Mouse (Mus musculus): ENCODE results near the gene Prkg2. TPM values are rescaled to one million over a fixed set of nuclear protein-coding genes. Genes with fewer than 3 reads are reported as not detected.

Prkg2 gene
- polyA plus RNA-seq, 1 experiment from 2014 or later = 4.0 TPM

- 73% methylated on average over 3 of the region's 3 CpGs for WGBS
- H3K36me3 ChIP-seq = no peaks in the 10 kb centered on the region
- peaks cover 3% of the 10 kb centered on the region; the same call in 1 of the 2 replicates for H3K4me1 ChIP-seq
- no peak for ATAC-seq (ENCODE audit: insufficient number of reproducible peaks, low FRiP score, low TSS enrichment, low read depth)
- no peak overlapping the region for H3K27ac ChIP-seq (replicated peaks)
- no peak overlapping the region for H3K4me2 ChIP-seq (replicated peaks)
- H3K9me3 ChIP-seq (replicated peaks) = no peaks in the 10 kb centered on the region
- no peak overlapping the region for H3K4me3 ChIP-seq (replicated peaks)
- no peaks in the 10 kb centered on the region for H3K27me3 ChIP-seq
- no peak overlapping the region for H3K9ac ChIP-seq
Observed at GRCm38 (mm10) chr5:99015140-99015539, 22.0 kb downstream of the Prkg2 start.

GRCm38 (mm10) chr5:99010448-99011151 is 26.6 kb downstream of the Prkg2 start:
- no peak for ATAC-seq (ENCODE audit: insufficient number of reproducible peaks, low FRiP score, low TSS enrichment, low read depth)
- 80% methylated on average over 14 of the region's 14 CpGs for WGBS
- H3K36me3 ChIP-seq = no peaks in the 10 kb centered on the region
- H3K4me3 ChIP-seq (replicated peaks) = no peak overlapping the region
- no peaks in the 10 kb centered on the region for H3K27me3 ChIP-seq
- no peak overlapping the region for H3K4me2 ChIP-seq (replicated peaks)
- no peak overlapping the region for H3K27ac ChIP-seq (replicated peaks)
- no peak overlapping the region for H3K9ac ChIP-seq
- no peaks in the 10 kb centered on the region for H3K9me3 ChIP-seq (replicated peaks)
- H3K4me1 ChIP-seq = no peaks in the 10 kb centered on the region

GRCm38 (mm10) chr5:98998104-98998503 is 39.0 kb downstream of the Prkg2 start:
- no peak for ATAC-seq (ENCODE audit: insufficient number of reproducible peaks, low FRiP score, low TSS enrichment, low read depth)
- 45% methylated on average over 4 of the region's 4 CpGs for WGBS
- no peak overlapping the region for H3K9ac ChIP-seq

DNA sequence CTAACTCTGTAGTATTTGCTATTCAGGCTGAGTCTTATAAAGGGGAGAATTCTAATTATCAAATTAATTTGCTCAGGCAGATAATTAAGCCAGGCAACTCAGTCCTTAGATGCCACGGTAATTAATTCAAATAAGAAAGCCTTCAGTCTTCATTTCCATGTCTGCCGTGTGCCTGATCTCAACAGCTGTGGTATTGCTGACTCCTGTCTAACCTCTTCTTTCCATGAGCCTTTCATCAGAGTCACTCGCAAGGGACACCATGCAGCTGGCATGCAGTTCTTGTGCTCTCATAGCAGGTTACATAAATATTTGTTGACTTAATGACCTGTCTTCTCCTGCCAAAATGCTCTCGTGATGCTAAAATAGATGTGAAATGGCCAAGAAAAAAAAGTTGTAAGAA is 41.4 kb downstream of the Prkg2 start:
- no peak overlapping the region for H3K27ac ChIP-seq (replicated peaks)
- no peak overlapping the region for H3K4me3 ChIP-seq (replicated peaks)
- no peak for ATAC-seq (ENCODE audit: insufficient number of reproducible peaks, low FRiP score, low TSS enrichment, low read depth)
- H3K27me3 ChIP-seq = no peaks in the 10 kb centered on the region
- H3K4me2 ChIP-seq (replicated peaks) = no peak overlapping the region
- H3K36me3 ChIP-seq = no peaks in the 10 kb centered on the region
- no peak overlapping the region for H3K9ac ChIP-seq
- H3K4me1 ChIP-seq = no peaks in the 10 kb centered on the region
- no peaks in the 10 kb centered on the region for H3K9me3 ChIP-seq (replicated peaks)
- WGBS = 69% methylated on average over 4 of the region's 4 CpGs

More at GRCm38 (mm10) chr5:98998104-98998503, 39.0 kb downstream of the Prkg2 start:
- Histone ChIP-seq H3K4me1 (no peaks in the 10 kb centered on the region), H3K4me3 (replicated peaks) (no peak overlapping the region), H3K27ac (replicated peaks) (no peak overlapping the region), H3K36me3 (no peaks in the 10 kb centered on the region), H3K4me2 (replicated peaks) (no peak overlapping the region), H3K27me3 (no peaks in the 10 kb centered on the region), H3K9me3 (replicated peaks) (no peaks in the 10 kb centered on the region)

- no peaks in the 10 kb centered on the region for H3K9me3 ChIP-seq (replicated peaks)
- H3K27me3 ChIP-seq = no peaks in the 10 kb centered on the region
- no peaks in the 10 kb centered on the region for H3K36me3 ChIP-seq
- H3K9ac ChIP-seq = no peak overlapping the region
- H3K27ac ChIP-seq (replicated peaks) = no peak overlapping the region
- no peaks in the 10 kb centered on the region for H3K4me1 ChIP-seq
- H3K4me2 ChIP-seq (replicated peaks) = no peak overlapping the region
- no peak overlapping the region for H3K4me3 ChIP-seq (replicated peaks)
- 72% methylated on average over 4 of the region's 4 CpGs for WGBS
- no peak for ATAC-seq (ENCODE audit: insufficient number of reproducible peaks, low FRiP score, low TSS enrichment, low read depth)
Observed at GRCm38 (mm10) chr5:98991600-98991999, 45.6 kb downstream of the Prkg2 start.

GRCm38 (mm10) chr5:98987634-98988033 is 49.5 kb downstream of the Prkg2 start:
- no peak for ATAC-seq (ENCODE audit: insufficient number of reproducible peaks, low FRiP score, low TSS enrichment, low read depth)
- H3K9me3 ChIP-seq (replicated peaks) = no peaks in the 10 kb centered on the region
- no peak overlapping the region for H3K9ac ChIP-seq
- H3K4me2 ChIP-seq (replicated peaks) = no peak overlapping the region
- H3K4me3 ChIP-seq (replicated peaks) = no peak overlapping the region
- no peak overlapping the region for H3K27ac ChIP-seq (replicated peaks)
- H3K36me3 ChIP-seq = no peaks in the 10 kb centered on the region
- no peaks in the 10 kb centered on the region for H3K27me3 ChIP-seq
- WGBS = 32% methylated on average over 1 of the region's 1 CpGs
- H3K4me1 ChIP-seq = no peaks in the 10 kb centered on the region

DNA sequence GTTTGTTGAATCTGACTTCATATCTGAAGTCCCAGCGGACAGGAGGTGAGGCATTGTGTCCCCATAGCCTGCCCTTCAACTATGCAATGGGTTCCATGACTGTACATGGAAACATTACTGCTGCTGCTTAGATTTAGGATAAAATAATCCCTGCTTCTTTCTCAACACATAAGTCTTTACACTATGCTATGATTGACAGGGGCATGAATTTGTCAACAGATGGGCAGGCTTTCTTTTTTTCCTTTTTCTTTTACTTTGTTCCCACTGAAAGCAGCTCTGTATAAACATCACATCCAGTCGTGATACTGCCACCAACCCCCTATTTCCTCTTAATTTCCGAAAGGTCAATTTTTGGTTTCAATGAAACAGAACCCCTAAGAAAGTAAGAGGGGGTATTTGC is 50.0 kb downstream of the Prkg2 start:
- Histone ChIP-seq H3K4me2 (replicated peaks) (no peak overlapping the region), H3K4me1 (no peaks in the 10 kb centered on the region), H3K27ac (replicated peaks) (no peak overlapping the region), H3K4me3 (replicated peaks) (no peak overlapping the region), H3K9ac (no peak overlapping the region), H3K27me3 (no peaks in the 10 kb centered on the region), H3K9me3 (replicated peaks) (no peaks in the 10 kb centered on the region), H3K36me3 (no peaks in the 10 kb centered on the region)
- no peak for ATAC-seq (ENCODE audit: insufficient number of reproducible peaks, low FRiP score, low TSS enrichment, low read depth)
- 66% methylated on average over 3 of the region's 3 CpGs for WGBS

DNA sequence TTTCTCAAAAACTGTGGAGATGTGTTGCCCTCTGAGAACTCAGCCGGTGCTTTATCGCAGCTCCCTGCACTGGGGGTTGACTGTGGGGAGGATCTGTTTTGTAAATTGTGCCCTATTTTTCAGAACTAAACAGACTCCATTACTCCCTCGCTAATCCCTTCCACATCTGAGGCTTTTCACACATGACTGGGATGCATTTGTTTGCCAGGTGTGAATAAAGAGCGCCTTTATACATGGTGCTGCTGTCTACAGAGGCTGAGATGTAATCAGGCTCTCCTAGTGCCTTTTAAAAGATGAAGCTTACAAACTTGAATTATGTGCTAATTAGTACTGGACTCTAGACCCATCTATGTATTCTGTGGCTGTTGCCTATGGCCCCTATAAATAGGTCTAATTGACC is 50.7 kb downstream of the Prkg2 start:
- H3K27me3 ChIP-seq = no peaks in the 10 kb centered on the region
- WGBS = 42% methylated on average over 4 of the region's 4 CpGs
- H3K36me3 ChIP-seq = no peaks in the 10 kb centered on the region

GRCm38 (mm10) chr5:98986011-98986410 is 51.1 kb downstream of the Prkg2 start:
- Histone ChIP-seq H3K4me1 (no peaks in the 10 kb centered on the region), H3K9me3 (replicated peaks) (no peaks in the 10 kb centered on the region), H3K36me3 (no peaks in the 10 kb centered on the region), H3K27ac (replicated peaks) (no peak overlapping the region), H3K4me3 (replicated peaks) (no peak overlapping the region), H3K4me2 (replicated peaks) (no peak overlapping the region), H3K9ac (no peak overlapping the region), H3K27me3 (no peaks in the 10 kb centered on the region)
- WGBS = 27% methylated on average over 4 of the region's 4 CpGs
- ATAC-seq (ENCODE audit: insufficient number of reproducible peaks, low FRiP score, low TSS enrichment, low read depth) = no peak

More for the DNA sequence above, 50.7 kb downstream of the Prkg2 start:
- Histone ChIP-seq H3K4me1 (no peaks in the 10 kb centered on the region), H3K27ac (replicated peaks) (no peak overlapping the region), H3K9me3 (replicated peaks) (no peaks in the 10 kb centered on the region), H3K9ac (no peak overlapping the region), H3K4me2 (replicated peaks) (no peak overlapping the region), H3K4me3 (replicated peaks) (no peak overlapping the region)
- no peak for ATAC-seq (ENCODE audit: insufficient number of reproducible peaks, low FRiP score, low TSS enrichment, low read depth)

DNA sequence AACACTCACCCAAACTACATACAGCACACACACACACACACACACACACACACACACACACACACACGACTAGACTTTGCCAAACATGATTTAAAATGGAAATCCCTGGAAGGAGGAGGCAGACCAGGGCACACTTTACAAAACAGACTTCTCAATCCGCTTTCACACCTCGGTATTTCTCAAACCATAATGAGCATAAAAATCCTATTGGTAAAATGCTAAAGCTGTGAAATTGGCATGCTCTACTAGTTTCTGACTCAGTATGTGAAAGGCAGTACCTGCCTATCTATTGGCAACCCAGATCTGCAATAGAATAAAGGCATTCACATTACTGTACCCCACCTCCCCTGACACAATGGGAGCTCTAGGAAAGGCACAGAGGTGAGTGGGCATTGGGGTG is 52.1 kb downstream of the Prkg2 start:
- no peak for ATAC-seq (ENCODE audit: insufficient number of reproducible peaks, low FRiP score, low TSS enrichment, low read depth)
- WGBS = 84% methylated on average over 3 of the region's 3 CpGs
- Histone ChIP-seq H3K27ac (replicated peaks) (no peak overlapping the region), H3K9me3 (replicated peaks) (no peaks in the 10 kb centered on the region), H3K27me3 (no peaks in the 10 kb centered on the region), H3K9ac (no peak overlapping the region), H3K4me3 (replicated peaks) (no peak overlapping the region), H3K36me3 (no peaks in the 10 kb centered on the region), H3K4me1 (no peaks in the 10 kb centered on the region), H3K4me2 (replicated peaks) (no peak overlapping the region)

DNA sequence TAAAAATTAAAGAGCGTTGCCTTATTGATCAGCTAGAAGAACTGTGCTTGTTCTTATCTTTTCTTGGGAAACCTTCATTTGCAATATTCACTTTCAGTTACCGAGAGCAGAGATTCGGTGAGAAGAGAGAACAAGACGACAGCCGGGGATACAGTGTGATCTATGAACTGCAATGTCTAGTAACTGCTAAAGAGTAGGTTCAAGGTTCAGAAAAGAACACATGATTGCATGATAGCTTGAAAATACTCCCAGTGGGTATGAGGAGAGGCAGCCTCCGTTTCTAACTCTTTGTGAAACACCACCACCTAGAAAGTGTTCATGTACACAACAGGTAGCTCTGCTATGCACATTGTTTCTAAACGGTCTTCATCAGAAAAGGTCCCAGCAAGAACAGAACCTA is 55.8 kb downstream of the Prkg2 start:
- H3K27ac ChIP-seq (replicated peaks) = no peak overlapping the region
- H3K4me3 ChIP-seq (replicated peaks) = no peak overlapping the region
- no peak overlapping the region for H3K4me2 ChIP-seq (replicated peaks)
- WGBS = 86% methylated on average over 7 of the region's 7 CpGs
- no peak for ATAC-seq (ENCODE audit: insufficient number of reproducible peaks, low FRiP score, low TSS enrichment, low read depth)
- H3K9me3 ChIP-seq (replicated peaks) = no peaks in the 10 kb centered on the region
- H3K27me3 ChIP-seq = no peaks in the 10 kb centered on the region
- H3K36me3 ChIP-seq = no peaks in the 10 kb centered on the region
- no peak overlapping the region for H3K9ac ChIP-seq
- H3K4me1 ChIP-seq = no peaks in the 10 kb centered on the region

GRCm38 (mm10) chr5:98978316-98978715 is 58.8 kb downstream of the Prkg2 start:
- Histone ChIP-seq H3K27ac (replicated peaks) (no peak overlapping the region), H3K9ac (no peak overlapping the region), H3K27me3 (no peaks in the 10 kb centered on the region), H3K4me1 (no peaks in the 10 kb centered on the region), H3K36me3 (no peaks in the 10 kb centered on the region), H3K4me2 (replicated peaks) (no peak overlapping the region), H3K4me3 (replicated peaks) (no peak overlapping the region), H3K9me3 (replicated peaks) (no peaks in the 10 kb centered on the region)
- ATAC-seq (ENCODE audit: insufficient number of reproducible peaks, low FRiP score, low TSS enrichment, low read depth) = no peak
- 72% methylated on average over 6 of the region's 6 CpGs for WGBS
